Mouse (Mus musculus): ENCODE results near the gene Baz1b. TPM values are rescaled to one million over a fixed set of nuclear protein-coding genes. Genes with fewer than 3 reads are reported as not detected.

Baz1b gene
- total RNA-seq, 1 experiment: 70.1 TPM

DNA sequence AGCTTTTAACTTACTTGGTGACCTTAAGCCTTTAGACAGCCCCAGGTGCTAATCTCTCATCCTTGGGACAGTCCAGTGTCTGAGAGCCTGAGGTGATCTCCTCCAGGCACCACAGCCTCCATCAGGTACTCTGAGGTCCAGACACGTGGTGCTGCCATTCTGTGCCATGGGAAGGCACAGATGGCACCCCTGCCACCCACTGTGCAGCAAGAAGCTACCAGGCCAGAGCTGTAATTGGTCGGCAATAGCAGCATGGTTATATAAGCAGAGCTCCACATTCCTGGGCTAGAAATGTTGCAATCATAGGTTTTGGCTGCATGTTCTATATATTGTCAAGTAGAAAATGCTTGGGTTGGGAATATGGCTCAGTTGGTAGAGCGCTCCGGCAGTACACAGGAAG is 8.1 kb upstream of the Baz1b start:
- H3K9ac ChIP-seq (ENCODE audit: insufficient read depth, low read depth, low read length, poor library complexity, severe bottlenecking): no peak overlapping the region
- H3K4me1 ChIP-seq (ENCODE audit: control insufficient read depth in 2 of 2, insufficient read depth in 2 of 2, low read length in 2 of 2, poor library complexity in 1 of 2): peaks cover 2 to 29% of the 10 kb centered on the region in 2 experiments; a peak in 2 of 4 replicates
- in situ Hi-C loops (cut with MboI; ENCODE audit: low sequenced_read_pairs in 2 of 2, unreplicated experiment in 2 of 2): no loop called here
- TF ChIP-seq ZNF384 (IDR thresholded peaks at IDR 0.05; ENCODE audit: low read depth, low read length) (no peak), CHD2 (IDR thresholded peaks at IDR 0.05; ENCODE audit: low read depth, low read length) (no peak), ZC3H11A (IDR thresholded peaks at IDR 0.05; ENCODE audit: borderline replicate concordance, low read depth, low read length) (no peak), MAFK (IDR thresholded peaks at IDR 0.05; ENCODE audit: insufficient read depth, low read depth, low read length) (no peak), HCFC1 (IDR thresholded peaks at IDR 0.05; ENCODE audit: borderline replicate concordance, insufficient read depth, low read length) (no peak)
- no peak overlapping the region for H3K27ac ChIP-seq (ENCODE audit: insufficient read depth, low read depth, low read length, poor library complexity, severe bottlenecking)
- no peak overlapping the region for H3K4me3 ChIP-seq (ENCODE audit: insufficient read depth in 1 of 2, low read depth in 1 of 2, low read length in 2 of 2, poor library complexity in 1 of 2, severe bottlenecking in 1 of 2)
- H3K9me3 ChIP-seq (ENCODE audit: control insufficient read depth, insufficient read depth, low read depth, low read length): no peaks in the 10 kb centered on the region
- no peak for DNase-seq (ENCODE audit: low read depth, low spot score)
- H3K36me3 ChIP-seq (ENCODE audit: control insufficient read depth, insufficient read depth, low read length, poor library complexity, severe bottlenecking): peaks cover 40% of the 10 kb centered on the region

DNA sequence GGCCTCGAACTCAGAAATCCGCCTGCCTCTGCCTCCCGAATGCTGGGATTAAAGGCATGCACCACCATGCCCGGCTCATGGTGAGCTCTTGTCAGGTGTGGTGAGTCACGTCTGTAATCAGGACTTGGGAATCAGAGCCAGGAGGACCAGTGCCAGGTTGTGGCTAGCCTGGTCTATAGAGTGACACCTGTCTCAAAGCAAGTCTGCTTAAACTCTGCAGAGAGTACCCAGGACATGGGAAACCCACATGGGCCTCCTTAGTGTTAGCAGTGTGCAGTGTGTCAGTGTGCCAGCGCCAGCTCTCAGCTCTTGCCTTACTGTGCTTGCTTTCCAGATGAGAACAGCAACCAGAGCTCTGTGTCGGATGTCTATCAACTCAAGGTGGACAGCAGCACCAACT is 7.4 kb upstream of the Baz1b start:
- Histone ChIP-seq H3K9me3 (ENCODE audit: control insufficient read depth, insufficient read depth, low read depth, low read length) (no peaks in the 10 kb centered on the region), H3K4me3 (ENCODE audit: insufficient read depth in 1 of 2, low read depth in 1 of 2, low read length in 2 of 2, poor library complexity in 1 of 2, severe bottlenecking in 1 of 2) (no peak overlapping the region), H3K36me3 (ENCODE audit: control insufficient read depth, insufficient read depth, low read length, poor library complexity, severe bottlenecking) (peaks cover 40% of the 10 kb centered on the region), H3K27ac (ENCODE audit: insufficient read depth, low read depth, low read length, poor library complexity, severe bottlenecking) (no peak overlapping the region), H3K4me1 (ENCODE audit: control insufficient read depth in 2 of 2, insufficient read depth in 2 of 2, low read length in 2 of 2, poor library complexity in 1 of 2) (peaks cover 2 to 27% of the 10 kb centered on the region in 2 experiments; a peak in 2 of 4 replicates), H3K9ac (ENCODE audit: insufficient read depth, low read depth, low read length, poor library complexity, severe bottlenecking) (no peak overlapping the region)
- in situ Hi-C loops (cut with MboI; ENCODE audit: low sequenced_read_pairs in 2 of 2, unreplicated experiment in 2 of 2): no loop called here
- DNase-seq (ENCODE audit: low read depth, low spot score): no peak
- TF ChIP-seq CHD2 (IDR thresholded peaks at IDR 0.05; ENCODE audit: low read depth, low read length): no peak
- TF ChIP-seq ZC3H11A (IDR thresholded peaks at IDR 0.05; ENCODE audit: borderline replicate concordance, low read depth, low read length): no peak
- TF ChIP-seq HCFC1 (IDR thresholded peaks at IDR 0.05; ENCODE audit: borderline replicate concordance, insufficient read depth, low read length): no peak
- no peak for TF ChIP-seq MAFK (IDR thresholded peaks at IDR 0.05; ENCODE audit: insufficient read depth, low read depth, low read length)
- no peak for TF ChIP-seq ZNF384 (IDR thresholded peaks at IDR 0.05; ENCODE audit: low read depth, low read length)

DNA sequence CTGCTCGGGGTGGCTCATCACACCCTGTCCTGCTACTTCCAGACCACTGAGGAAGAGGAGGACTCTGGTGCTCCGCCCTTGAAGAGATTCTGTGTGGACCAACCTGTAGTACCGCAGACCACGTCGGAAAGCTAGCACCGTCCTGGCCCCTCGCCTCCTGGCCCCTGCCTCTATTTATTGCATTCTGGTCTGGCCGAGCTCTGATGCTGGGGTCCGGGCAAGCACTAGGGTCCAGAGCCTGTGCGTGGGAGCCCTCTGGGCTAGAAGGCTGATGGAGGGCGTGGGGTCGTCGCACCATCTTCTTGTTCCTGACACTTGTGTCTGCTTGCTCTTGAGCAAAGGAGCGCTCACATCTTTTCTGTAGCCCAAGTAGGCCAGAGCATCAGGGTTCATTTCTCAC is 6.3 kb upstream of the Baz1b start:
- no peak for DNase-seq (ENCODE audit: low read depth, low spot score)
- H3K9me3 ChIP-seq (ENCODE audit: control insufficient read depth, insufficient read depth, low read depth, low read length): no peaks in the 10 kb centered on the region
- no peak overlapping the region for H3K4me3 ChIP-seq (ENCODE audit: insufficient read depth in 1 of 2, low read depth in 1 of 2, low read length in 2 of 2, poor library complexity in 1 of 2, severe bottlenecking in 1 of 2)
- no peak overlapping the region for H3K27ac ChIP-seq (ENCODE audit: insufficient read depth, low read depth, low read length, poor library complexity, severe bottlenecking)
- no peak for TF ChIP-seq ZNF384 (IDR thresholded peaks at IDR 0.05; ENCODE audit: low read depth, low read length)
- no peak for TF ChIP-seq MAFK (IDR thresholded peaks at IDR 0.05; ENCODE audit: insufficient read depth, low read depth, low read length)
- TF ChIP-seq ZC3H11A (IDR thresholded peaks at IDR 0.05; ENCODE audit: borderline replicate concordance, low read depth, low read length): no peak
- TF ChIP-seq HCFC1 (IDR thresholded peaks at IDR 0.05; ENCODE audit: borderline replicate concordance, insufficient read depth, low read length): no peak
- TF ChIP-seq CHD2 (IDR thresholded peaks at IDR 0.05; ENCODE audit: low read depth, low read length): no peak
- in situ Hi-C loops (cut with MboI; ENCODE audit: low sequenced_read_pairs in 2 of 2, unreplicated experiment in 2 of 2): no loop called here
- peaks cover 2 to 21% of the 10 kb centered on the region in 2 experiments; a peak in 2 of 4 replicates for H3K4me1 ChIP-seq (ENCODE audit: control insufficient read depth in 2 of 2, insufficient read depth in 2 of 2, low read length in 2 of 2, poor library complexity in 1 of 2)
- H3K9ac ChIP-seq (ENCODE audit: insufficient read depth, low read depth, low read length, poor library complexity, severe bottlenecking): no peak overlapping the region
- H3K36me3 ChIP-seq (ENCODE audit: control insufficient read depth, insufficient read depth, low read length, poor library complexity, severe bottlenecking): peaks cover 38% of the 10 kb centered on the region

DNA sequence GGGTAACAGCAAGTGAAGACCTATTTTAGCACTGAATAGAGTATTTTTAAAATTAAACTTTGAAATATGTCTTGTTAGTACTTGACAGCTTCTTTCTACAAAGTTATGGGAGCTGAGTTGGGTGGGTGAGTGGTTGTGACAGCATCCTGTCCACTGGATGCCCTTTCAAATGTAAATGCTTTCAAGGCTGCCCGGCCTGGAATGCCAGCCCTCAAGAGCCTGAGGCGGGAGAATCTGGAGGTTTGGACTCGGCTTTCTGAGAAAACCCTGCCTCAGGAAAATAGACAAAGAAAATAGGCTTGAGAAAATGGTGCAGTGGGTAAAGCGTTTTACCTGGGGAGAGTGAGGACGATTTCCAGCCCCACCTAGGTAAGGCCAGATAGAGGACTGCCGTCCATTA is 5.3 kb upstream of the Baz1b start:
- Histone ChIP-seq H3K36me3 (ENCODE audit: control insufficient read depth, insufficient read depth, low read length, poor library complexity, severe bottlenecking) (peaks cover 36% of the 10 kb centered on the region), H3K4me3 (ENCODE audit: insufficient read depth in 1 of 2, low read depth in 1 of 2, low read length in 2 of 2, poor library complexity in 1 of 2, severe bottlenecking in 1 of 2) (no peak overlapping the region)
- in situ Hi-C loops (cut with MboI; ENCODE audit: low sequenced_read_pairs in 2 of 2, unreplicated experiment in 2 of 2): no loop called here

More for the DNA sequence above, 5.3 kb upstream of the Baz1b start:
- DNase-seq (ENCODE audit: low read depth, low spot score): no peak
- Histone ChIP-seq H3K4me1 (ENCODE audit: control insufficient read depth in 2 of 2, insufficient read depth in 2 of 2, low read length in 2 of 2, poor library complexity in 1 of 2) (peaks cover 2 to 18% of the 10 kb centered on the region in 2 experiments; a peak in 2 of 4 replicates), H3K9me3 (ENCODE audit: control insufficient read depth, insufficient read depth, low read depth, low read length) (no peaks in the 10 kb centered on the region), H3K27ac (ENCODE audit: insufficient read depth, low read depth, low read length, poor library complexity, severe bottlenecking) (peak overlapping the region; percentile 43; the same call in 1 of the 2 replicates), H3K9ac (ENCODE audit: insufficient read depth, low read depth, low read length, poor library complexity, severe bottlenecking) (no peak overlapping the region; the same call in 1 of the 2 replicates)
- TF ChIP-seq HCFC1 (IDR thresholded peaks at IDR 0.05; ENCODE audit: borderline replicate concordance, insufficient read depth, low read length) (no peak), ZNF384 (IDR thresholded peaks at IDR 0.05; ENCODE audit: low read depth, low read length) (no peak), ZC3H11A (IDR thresholded peaks at IDR 0.05; ENCODE audit: borderline replicate concordance, low read depth, low read length) (no peak), CHD2 (IDR thresholded peaks at IDR 0.05; ENCODE audit: low read depth, low read length) (no peak), MAFK (IDR thresholded peaks at IDR 0.05; ENCODE audit: insufficient read depth, low read depth, low read length) (no peak)

Data from ES-E14 (cell line).